Mouse (Mus musculus): ENCODE measurements around the gene Sytl3.
A peak's percentile ranks its signal among the peaks of the same experiment; 100 is the strongest.
"Not testable (repeated sequence)": the region's sequence is repeated elsewhere in the genome, so short reads cannot be mapped to it uniquely, and the experiment has no call there.

Gene Sytl3

DNA sequence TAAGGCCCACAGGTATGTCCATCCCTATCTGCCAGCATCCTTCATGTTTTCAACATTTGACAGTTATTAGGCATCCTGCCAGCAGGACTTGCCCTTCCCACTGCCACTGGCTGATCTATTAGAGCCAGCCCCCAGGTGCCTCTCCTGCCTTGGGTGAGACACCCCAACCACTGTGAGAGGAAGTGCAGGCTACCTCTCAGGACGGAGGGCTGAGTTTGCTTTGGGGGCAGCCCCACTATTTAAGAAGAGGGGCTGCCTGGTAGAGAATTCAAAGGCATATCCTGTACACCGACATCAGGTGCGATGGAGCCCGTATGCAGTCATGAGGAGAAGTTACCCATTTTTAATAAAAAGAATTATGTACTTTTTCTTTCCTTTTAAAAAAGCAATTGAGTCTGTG is 13.2 kb upstream of the Sytl3 start:
- DNase-seq (ENCODE audit: low read depth, low spot score) = not testable (repeated sequence)

DNA sequence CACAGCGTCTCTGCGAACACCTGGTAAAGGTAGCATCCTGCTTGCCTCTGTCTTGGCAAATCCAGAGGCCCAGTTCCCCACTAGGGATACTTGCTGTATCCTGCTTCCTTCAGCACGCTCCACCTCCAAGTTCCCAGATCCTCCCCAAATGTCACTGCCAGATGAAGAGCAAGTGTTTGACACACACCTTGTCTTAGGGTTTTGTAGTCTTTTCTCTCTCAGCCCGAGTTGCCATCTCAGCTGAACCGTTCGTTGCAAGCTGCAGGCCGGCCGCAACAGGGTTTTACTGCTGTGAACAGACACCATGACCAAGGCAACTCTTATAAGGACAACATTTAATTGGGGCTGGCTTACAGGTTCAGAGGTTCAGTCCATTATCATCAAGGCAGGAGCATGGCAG is 12.1 kb upstream of the Sytl3 start:
- not testable (repeated sequence) for DNase-seq (ENCODE audit: low read depth, low spot score)

DNA sequence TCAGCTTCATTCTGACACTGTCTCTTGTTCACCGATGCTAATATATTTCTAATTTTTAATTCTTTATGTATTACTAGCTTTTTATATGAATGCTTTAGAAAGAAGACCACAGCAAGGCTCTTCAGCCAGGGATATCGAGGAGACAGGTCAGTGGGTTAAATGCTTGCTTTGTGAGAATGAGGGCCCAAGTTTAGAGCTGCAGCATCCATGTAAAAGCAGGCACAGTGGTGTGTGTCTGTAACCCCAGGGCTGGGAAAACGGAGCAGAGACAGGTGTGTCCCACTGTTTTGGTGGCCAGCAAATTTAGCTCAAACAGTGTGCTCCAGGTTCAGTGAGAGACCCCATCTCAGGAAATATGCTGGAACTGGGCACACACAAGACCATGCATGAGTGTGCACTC is 11.4 kb upstream of the Sytl3 start:
- not testable (repeated sequence) for DNase-seq (ENCODE audit: low read depth, low spot score)

DNA sequence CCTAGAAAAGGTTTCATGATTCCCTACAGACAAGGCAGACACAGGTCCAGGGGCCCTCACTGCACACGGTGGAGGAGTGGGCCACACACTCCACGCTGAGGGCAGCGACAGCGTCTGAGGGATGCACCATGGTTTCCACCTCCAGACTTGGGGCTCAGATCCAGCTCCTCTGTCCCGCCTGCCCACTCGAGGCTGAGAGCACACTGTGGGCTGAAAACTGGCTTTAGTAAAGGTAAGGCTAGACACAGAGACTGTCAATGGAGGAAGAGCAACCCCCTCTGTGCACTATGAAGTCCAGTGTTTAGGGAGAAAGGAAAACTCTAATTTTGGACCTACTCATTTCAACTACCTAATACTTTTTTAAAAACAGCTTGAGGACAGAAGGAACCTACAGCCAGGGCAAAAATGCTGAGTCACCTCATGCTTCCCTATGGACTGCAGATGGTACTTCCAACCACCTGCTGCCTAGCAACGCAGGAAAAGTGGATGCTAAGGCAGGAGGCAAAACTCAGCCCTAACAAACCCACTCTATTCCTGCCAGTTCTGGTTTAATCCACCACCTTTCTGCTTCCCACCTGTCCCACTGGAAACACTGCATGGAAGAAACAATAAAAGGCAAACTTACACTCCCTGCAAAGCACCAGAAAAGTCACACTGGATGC is 7.9 kb upstream of the Sytl3 start:
- DNase-seq (ENCODE audit: low read depth, low spot score) = not testable (repeated sequence)

DNA sequence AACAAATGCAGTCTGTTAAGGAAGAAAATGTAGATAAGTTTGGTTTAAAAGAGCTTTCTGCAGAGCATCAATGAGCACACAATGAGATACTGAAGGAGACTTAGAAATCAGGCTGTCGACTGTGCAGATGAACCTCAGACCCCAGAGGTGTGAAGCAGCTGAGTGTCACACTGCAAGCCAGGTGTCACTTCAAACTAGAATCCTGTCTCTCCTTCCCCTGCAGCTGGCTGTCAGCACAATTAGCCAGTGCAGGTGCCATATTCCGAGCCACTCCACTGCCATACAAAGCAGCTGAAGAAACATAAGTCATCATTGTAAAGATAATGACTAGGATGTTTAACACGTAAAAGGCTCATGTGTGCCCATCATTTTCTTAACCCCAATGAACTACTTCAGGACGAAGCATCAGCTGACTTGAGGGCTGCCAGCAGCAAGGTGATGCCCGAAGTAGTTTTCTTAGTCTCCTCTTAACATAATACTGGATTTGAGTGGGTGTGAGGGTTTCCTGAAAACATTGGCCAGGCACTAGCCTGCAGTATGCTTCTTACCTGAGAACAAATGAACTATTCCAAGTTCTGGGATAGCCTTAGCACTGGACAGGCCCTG is 5.4 kb upstream of the Sytl3 start:
- not testable (repeated sequence) for DNase-seq (ENCODE audit: low read depth, low spot score)

DNA sequence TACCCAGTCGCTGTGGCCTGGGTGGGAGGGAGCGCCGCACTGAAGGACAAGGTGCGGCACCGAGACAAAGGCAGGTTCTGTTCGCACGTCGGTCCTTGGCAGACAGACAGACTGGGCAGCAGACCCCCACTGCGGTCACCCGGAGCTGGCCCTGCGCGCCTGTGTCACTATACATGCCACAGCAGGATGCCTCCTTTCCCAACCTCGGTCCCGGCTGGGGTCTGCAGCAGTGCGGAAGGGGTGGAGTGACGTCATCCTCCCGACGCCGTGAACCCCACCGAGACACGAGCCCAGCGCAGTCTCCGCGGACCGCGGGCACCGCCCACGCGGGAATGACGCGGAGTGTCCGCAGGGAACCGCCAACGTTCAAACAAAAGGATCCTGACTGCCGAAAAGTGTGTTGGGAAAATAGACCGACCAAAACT is 3.8 kb upstream of the Sytl3 start:
- DNase-seq (ENCODE audit: low read depth, low spot score) = peak; percentile 84

DNA sequence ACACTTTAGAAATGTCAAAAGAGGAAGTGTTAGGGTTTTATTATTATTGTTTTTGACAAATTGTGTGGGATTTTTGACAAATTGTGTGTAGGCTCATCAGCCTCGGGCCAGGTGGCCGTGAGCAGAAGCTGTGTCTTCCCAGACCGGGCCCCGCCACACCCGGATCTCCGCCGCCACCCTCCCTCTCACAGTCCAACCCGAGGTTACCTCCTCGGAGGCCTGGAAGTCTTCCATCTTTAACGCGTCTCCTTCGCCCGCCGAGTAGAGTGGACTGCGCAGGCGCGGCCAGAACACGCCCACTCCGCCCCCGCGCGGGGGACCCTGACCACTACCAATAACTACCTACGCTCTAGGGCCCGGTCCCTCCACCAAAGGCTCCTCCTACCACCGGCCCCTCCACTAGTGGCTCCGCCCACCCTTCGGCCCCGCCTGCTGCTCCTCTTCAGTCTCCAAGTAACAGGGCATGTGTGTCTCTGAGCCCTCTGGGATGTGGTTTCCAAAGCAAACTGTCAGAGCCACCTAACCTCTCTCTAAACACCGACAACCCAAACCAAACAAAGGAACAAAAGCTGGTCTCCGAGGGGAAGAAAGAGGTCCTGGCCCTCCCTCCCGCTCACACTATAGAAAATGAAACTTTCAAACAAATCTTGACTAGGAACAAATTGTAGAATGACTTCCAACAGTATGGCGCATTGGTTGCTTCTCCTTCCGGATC is 3.2 kb upstream of the Sytl3 start, which contains the start of gene Dynlt1f:
Gene Dynlt1f, minus strand, starts transcription at position 334 of the 715 bp plus-strand sequence.
- not testable (repeated sequence) for DNase-seq (ENCODE audit: low read depth, low spot score)

DNA sequence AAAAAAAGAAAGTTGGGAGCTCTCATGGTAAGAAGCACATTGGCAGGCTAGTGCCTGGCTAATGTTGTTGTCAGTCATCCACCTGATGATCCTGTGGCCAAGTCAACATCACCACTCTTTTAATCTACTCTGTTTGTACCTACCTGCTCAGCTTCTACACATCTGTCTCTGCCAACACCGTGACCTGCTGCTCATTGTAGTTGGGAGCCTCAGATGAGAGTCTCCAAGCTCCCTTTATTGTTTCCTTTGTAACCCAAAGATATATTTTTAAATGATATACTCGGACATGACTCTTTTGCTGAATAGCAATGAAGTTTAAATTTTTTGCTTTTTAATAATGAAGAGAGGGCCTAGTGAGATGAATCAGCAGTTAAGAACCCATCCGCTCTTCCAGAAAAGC is 2.4 kb upstream of the Sytl3 start:
- not testable (repeated sequence) for DNase-seq (ENCODE audit: low read depth, low spot score)

DNA sequence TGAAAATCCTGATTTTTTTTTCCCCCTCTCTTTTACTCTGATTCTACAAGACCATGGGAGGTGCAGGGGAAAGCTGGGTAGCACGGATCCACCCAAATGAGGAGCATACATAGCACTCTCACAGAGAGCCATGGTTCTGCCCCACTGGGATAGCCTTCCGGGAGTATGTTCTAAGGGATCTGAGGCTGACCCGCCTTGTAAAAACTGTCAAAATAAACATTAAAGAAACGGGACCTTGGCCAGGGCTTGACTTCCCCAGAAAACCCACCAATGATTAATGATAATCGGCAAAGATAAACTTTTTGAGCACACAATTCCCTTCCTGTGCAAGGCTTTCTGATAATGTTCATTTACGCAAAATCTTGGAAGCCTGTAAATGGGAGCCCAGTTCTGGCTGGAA is 1.7 kb downstream of the Sytl3 start:
- not testable (repeated sequence) for DNase-seq (ENCODE audit: low read depth, low spot score)

DNA sequence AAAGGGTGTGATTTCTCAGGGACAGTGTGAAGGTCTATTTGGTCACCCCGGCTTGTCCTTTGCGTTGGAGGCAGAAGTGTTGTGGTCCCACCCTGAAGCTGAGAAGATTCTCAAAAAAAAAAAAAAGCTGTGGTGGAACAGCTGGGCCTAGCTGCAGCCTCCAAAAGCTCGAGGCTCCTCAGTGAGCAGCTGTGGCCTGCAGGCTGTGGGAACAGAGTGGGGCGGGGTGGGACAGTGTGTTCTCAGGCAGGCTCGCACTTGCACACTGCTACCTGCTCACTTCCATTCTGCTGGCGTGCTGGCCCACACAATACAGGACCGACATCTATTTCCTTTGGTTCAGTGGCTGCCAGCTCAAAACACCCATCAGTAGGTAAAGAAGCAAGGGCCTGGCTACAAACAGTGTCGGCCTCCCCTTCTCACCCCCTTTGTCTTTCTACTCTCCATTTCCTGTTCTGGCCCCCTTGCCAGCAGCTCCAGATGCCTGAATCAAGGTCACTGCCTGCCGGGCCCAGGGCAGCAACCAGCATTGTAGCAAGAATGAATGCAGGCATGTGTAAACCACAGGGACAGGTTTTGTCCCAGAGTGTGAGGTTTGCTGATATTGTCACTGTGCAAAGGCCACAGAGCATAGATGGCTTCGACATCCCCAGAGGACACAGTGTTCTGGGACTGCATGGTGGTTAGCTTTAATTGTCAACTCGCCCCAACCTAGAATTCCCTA is 2.4 kb downstream of the Sytl3 start:
- not testable (repeated sequence) for DNase-seq (ENCODE audit: low read depth, low spot score)

DNA sequence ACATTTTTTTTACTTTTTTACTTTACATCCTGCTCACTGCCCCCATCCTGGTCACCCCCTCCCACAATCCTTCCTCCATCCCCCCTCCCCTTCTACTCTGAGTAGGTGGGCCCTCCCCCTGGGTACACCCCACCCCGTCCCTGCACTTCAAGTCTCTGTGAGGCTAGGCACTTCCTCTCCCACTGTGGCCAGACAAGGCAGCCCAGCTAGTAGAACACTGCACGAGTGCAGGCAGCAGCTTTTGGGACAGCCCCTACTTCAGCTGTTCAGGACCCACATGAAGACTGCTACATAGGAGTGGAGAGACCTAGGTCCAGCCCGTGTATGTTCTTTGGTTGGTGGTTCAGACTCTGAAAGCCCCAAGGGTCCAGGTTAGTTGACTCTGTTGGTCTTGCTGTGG is 3.9 kb downstream of the Sytl3 start:
- not testable (repeated sequence) for DNase-seq (ENCODE audit: low read depth, low spot score)

DNA sequence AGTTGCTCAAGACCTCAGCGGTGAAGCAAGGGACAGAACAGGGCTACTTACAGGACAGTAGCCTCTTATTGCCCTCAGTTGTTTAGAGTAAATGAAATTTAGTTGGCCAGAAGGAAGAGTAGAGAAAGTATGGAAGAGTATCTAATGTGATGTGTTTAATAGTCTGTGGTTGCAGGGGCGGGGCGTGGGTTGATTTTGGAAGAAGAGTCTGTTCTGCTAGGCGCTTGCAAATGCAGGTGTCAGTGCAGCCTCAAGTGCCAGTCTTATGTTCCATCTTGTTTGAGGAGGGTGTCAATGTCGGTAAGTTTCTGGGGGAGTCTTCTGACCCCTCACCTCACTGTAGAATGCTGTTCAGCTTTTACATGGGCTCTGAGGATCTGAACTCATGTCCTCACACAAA is 6.5 kb downstream of the Sytl3 start:
- not testable (repeated sequence) for DNase-seq (ENCODE audit: low read depth, low spot score)

DNA sequence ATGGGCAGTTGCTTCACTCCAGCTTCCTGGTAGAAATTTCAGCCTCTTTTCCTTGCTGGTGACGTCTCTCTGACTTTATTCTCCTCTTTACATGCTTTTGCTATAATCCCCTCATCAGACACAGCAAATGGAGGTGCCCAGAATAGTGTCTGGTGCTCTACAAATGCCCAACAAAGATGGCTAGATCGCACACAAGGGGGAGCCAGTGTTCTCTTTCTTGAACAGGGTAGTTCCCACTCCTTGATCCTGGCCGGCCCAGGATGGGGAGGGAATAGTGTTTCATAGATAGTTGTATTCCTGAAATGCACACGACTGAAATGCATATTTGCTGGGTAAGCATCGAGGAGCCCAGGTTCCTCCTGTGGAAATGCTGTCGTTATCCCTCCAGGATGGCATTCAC is 9.6 kb downstream of the Sytl3 start:
- not testable (repeated sequence) for DNase-seq (ENCODE audit: low read depth, low spot score)

DNA sequence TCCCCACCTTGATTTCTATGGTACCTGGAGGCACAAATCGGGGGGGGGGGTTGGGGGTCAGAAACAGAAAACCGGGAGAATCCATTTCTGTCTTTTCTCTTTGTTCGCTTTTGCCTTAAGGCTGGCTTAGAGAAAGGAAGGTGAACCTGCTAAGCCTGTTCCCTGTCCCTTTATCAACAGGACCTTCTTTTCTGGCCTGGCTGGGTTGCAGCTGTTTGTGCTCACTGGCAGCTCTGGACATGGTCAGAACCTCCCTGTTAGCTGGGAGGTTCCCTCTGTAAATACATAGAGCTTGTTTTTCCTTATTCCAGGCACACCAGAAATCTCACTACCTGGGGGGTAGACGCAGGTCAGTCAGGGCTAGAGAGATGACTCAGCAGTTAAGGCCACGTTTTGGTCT is 15.4 kb downstream of the Sytl3 start:
- not testable (repeated sequence) for DNase-seq (ENCODE audit: low read depth, low spot score)

DNA sequence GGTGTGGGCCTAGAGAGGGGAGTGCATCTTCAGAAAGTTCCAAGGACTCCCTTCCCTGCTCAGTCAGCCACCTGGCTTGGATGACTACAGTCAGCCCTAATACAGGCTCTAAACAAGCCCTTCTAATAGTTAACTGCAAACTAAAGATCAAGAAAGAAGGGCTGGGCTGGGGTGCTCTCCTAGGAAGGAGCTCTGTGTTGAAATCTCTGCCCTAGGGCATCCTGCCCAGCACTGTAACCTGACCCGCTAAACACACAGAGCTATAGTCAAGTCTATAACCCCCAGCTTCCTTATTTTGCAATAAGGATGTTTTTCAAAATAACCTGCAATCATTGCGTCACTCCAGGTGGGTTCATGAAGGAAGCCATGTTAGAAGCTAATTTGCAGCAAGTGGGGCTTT is 19.2 kb downstream of the Sytl3 start:
- not testable (repeated sequence) for DNase-seq (ENCODE audit: low read depth, low spot score)

DNA sequence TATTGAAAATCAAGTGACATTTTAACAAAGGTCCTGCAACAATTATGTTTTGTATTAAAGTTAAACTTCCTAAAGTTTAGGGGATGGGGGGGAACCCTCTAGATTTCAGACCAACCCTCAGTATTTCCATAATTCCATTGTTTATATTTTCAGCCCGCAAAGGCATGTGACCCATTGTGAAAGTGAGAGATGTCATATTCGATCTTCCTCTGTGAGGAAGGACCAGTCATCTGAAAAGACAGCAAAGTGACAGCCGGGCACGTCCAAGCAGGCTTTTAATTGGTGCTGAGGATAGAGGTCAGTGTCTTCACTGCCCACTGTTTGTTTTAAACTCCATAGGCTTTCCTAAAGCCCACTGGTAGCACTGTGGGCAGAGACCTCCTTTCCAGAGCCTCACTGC is 22.8 kb downstream of the Sytl3 start:
- not testable (repeated sequence) for DNase-seq (ENCODE audit: low read depth, low spot score)

DNA sequence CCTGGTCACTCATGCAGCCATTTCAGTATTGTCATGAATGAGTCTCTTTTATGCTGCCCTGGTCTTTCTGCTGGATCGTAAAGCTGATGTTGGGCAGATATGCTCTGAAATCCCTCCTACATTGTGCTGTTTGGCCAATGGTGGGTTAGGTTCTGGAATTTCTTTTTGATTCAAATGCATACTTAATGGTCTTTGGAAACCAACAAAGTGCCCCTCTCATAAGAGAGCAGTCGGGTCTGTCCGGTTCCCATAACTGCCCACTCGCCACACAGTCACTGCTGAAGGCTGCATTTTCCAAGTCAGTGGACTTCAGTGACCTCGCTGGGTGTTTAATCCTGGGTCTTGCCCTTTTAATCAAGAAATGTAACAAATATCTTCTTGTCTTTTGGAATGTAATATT is 24.8 kb downstream of the Sytl3 start:
- not testable (repeated sequence) for DNase-seq (ENCODE audit: low read depth, low spot score)

DNA sequence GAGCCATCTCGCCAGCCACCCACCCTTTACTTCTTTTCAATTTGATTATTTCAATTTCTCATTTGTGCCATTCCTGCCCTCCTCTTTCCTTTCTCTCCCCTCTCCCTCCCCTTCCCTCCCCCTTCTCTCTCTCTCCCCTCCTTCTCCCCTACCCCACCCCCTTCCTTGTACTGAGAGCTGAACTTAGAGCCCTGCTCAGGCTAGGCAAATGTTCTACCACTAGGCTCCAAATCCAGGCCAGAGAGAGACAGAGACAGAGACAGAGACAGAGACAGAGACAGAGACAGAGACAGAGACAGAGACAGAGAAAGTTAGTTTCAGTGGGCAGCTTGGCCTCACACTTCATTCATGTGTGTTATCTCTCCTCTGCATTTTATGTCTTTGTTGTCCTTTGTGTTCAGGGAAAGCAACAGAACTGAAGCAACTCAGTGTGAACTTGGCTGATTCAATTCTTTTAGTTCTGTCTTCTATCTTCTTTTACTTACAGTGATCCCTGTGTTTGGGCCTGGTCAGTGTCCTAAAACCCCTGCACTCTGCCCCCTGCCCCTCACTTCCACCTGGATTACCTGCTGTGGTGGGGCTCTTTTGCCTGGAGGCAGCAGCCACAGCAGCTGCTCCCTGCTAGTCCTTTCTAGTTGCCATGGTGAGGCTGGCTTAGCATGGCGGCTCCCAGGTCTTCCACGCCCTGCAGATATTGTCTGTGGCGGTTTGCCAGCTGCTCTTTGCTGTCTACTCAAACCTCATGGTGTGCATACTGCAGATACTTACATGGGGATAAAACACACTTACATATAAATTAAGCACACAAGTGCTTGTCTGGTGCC is 25.8 kb downstream of the Sytl3 start:
- DNase-seq (ENCODE audit: low read depth, low spot score) = not testable (repeated sequence)

DNA sequence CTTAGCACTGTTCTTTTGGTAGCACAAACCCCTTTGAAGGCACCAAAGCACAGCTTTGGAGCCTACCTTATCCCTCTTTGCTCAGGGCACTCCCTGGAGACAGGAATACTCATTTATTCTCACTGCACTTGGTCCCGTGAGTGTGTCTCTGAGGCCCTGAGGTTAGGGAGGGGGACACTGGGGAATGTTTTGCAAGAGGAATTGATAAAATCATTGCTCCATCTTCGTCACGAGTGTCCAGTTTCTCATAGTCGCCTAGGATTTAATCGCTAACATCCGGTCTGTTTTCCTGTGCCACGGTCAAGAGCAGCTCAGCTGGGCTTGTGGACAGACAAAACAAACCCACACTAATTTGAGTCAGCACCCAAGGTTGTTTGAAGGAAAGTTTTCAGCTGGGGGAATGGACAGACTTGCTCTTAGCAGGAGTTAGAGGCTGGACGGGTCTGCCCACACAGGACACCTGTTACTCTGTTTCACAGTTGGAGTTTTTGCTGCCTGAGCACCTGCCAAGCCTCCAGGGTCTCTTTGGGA is 26.5 kb downstream of the Sytl3 start:
- not testable (repeated sequence) for DNase-seq (ENCODE audit: low read depth, low spot score)

DNA sequence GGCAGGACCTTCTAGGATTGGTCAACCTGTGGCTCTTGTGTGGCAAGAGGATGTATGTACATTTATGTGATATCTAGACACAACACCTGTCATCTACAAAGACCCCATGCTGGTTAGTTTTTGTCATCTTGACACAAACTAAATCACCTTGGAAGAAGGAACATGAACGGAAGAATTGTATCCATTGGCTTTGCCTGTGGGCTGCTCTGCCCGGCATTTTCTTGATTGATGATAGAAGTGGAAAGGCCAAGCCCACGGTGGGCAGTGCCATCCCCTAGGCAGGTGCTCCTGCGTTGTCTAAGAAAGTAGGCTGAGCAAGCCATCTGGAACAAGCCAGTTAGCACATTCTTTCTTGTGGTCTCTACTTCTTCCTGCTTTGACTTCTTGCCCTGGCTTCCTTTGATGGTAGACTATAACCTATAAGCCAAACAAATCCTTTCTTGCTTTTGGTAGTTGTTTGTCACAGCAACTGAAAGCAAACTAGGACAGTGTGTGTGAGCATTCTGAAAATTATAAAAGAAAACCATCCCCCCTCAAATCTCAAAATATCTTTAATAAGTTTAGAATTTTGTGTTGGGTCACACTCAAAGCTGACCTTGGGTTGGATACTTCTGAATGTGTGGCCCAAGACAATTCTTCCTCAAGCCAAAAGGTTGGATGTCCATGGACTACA is 27.5 kb downstream of the Sytl3 start:
- DNase-seq (ENCODE audit: low read depth, low spot score) = not testable (repeated sequence)

Data from brain, embryonic 18.5 days (tissue).